Mouse (Mus musculus) heart, embryonic 10.5 days (tissue): Measurements from ENCODE around the gene Krtap20-2. TPM values are rescaled to one million over a fixed set of nuclear protein-coding genes. Genes with fewer than 3 reads are reported as not detected.
"Not testable (repeated sequence)": the region's sequence is repeated elsewhere in the genome, so short reads cannot be mapped to it uniquely, and the experiment has no call there.

Experiments used
- DNase-seq: peaks from one replicate; pipeline ENCODE4 v3.0.0-alpha.2; 2017; ENCODE audit warnings: low spot score
- H3K27ac ChIP-seq: fragments of 300-500 bp; sonication (generic); 2 replicates; pipeline ENCODE4 v1.5.1; 2016; ENCODE audit warnings: mild to moderate bottlenecking
- H3K27me3 ChIP-seq: fragments of 300-500 bp; sonication (generic); 2 replicates; pipeline ENCODE4 v1.6.1; 2016; ENCODE audit warnings: mild to moderate bottlenecking; ENCODE audit not compliant: poor library complexity, insufficient read depth, severe bottlenecking
- H3K36me3 ChIP-seq: fragments of 300-500 bp; sonication (generic); 2 replicates; pipeline ENCODE4 v1.6.1; 2016; ENCODE audit warnings: mild to moderate bottlenecking, moderate library complexity
- H3K4me1 ChIP-seq: fragments of 300-500 bp; sonication (generic); 2 replicates; pipeline ENCODE4 v1.6.1; 2016; ENCODE audit warnings: mild to moderate bottlenecking
- H3K4me3 ChIP-seq: fragments of 300-500 bp; sonication (generic); 2 replicates; pipeline ENCODE4 v1.5.1; 2016; ENCODE audit warnings: mild to moderate bottlenecking, moderate library complexity
- H3K9me3 ChIP-seq: fragments of 300-500 bp; sonication (generic); 2 replicates; pipeline ENCODE4 v1.6.1; 2016; ENCODE audit warnings: mild to moderate bottlenecking, moderate library complexity
- WGBS: fragments of 180-500 bp; shearing (Covaris S2); methylation state at CpG from one replicate; pipeline ENCODE4 v1.1.7; 2016; 5-methylcytosine and 5-hydroxymethylcytosine counted together
- polyA plus RNA-seq: library from polyadenylated mRNA; unstranded; fragments of >200 nt; fragmentation: Nextera tagmentation; extraction: Ambion mirVana; gene quantifications from 2 replicates; pipeline ENCODE4 v1.2.1, GENCODE M21; 2016

Krtap20-2 gene
- not detected in 2 replicates for polyA plus RNA-seq

GRCm38 (mm10) chr16:89205561-89205960 lies at the start of gene Krtap20-2:
Gene Krtap20-2 (plus strand): TSS chr16:89205861.
- Histone ChIP-seq H3K4me1 (no peaks in the 10 kb centered on the region), H3K27ac (no peak within 1 kb of the TSS), H3K27me3 (no peaks in the 10 kb centered on the region), H3K4me3 (no peak within 1 kb of the TSS), H3K9me3 (0 out of 2 replicates have a peak, but pooled peaks cover 2% of the 10 kb centered on the region), H3K36me3 (no peaks in the 10 kb centered on the region)
- DNase-seq = no peak
- whole genome bisulfite sequencing = 64% methylated on average over 1 of the region's 1 CpGs

GRCm38 (mm10) chr16:89157652-89158051 lies 48.0 kb upstream of the Krtap20-2 start, which contains the start of gene Gm9789:
Gene Gm9789 (plus strand): TSS chr16:89157952.
- no peaks in the 10 kb centered on the region for H3K4me1 ChIP-seq
- H3K27ac ChIP-seq = no peak within 1 kb of the TSS
- 81% methylated on average over 4 of the region's 4 CpGs for WGBS
- no peak for DNase-seq
- H3K4me3 ChIP-seq = no peak within 1 kb of the TSS
- no peaks in the 10 kb centered on the region for H3K36me3 ChIP-seq
- H3K9me3 ChIP-seq = 0 out of 2 replicates have a peak, but pooled peaks cover 6% of the 10 kb centered on the region
- no peaks in the 10 kb centered on the region for H3K27me3 ChIP-seq

DNA sequence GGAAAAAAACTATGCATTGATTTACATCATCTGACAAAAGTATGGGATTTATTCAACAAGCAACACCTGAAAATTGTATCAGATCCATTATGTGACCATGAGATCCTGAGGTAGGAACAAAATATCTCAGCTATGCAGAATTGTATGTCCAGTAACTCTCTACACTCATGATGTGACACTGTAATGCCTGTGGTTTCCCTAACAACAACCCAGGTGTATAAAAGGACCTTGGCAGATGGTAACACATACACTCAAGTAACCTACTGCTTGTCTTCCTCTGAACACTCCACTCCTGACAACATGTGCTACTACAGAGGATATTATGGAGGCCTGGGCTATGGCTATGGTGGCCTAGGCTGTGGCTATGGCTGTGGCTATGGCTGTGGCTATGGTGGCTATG lies 36.5 kb upstream of the Krtap20-2 start, which contains the start of gene Gm7735:
Gene Gm7735, plus strand, starts transcription at position 301 of the 400 bp plus-strand sequence.
- H3K27me3 ChIP-seq, H3K4me1 ChIP-seq, H3K9me3 ChIP-seq, H3K36me3 ChIP-seq, H3K27ac ChIP-seq, DNase-seq, H3K4me3 ChIP-seq: not testable (repeated sequence)

DNA sequence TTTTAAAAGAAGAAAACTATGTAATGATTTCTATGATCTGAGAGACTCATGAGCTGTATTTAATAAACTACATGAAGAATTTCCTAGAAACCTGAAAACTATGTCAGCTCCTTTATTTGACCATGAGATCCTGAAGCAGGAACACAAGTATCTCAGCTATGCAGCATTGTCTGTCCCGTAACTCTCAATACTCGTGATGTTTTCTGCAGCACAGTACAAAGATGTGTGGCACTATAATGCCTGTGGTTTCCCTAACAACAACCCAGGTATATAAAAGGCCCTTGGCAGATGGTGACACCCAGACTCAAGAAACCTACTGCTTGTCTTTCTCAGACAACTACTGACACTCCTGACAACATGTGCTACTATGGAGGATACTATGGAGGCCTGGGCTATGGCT lies 31.2 kb upstream of the Krtap20-2 start, which contains the start of gene 1110057P08Rik:
Gene 1110057P08Rik, plus strand, starts transcription at position 301 of the 400 bp plus-strand sequence.
- H3K4me3 ChIP-seq = no peak within 1 kb of the TSS
- 79% methylated on average over 2 of the region's 2 CpGs for WGBS
- no peaks in the 10 kb centered on the region for H3K4me1 ChIP-seq
- H3K9me3 ChIP-seq = no peaks in the 10 kb centered on the region
- no peak for DNase-seq
- no peaks in the 10 kb centered on the region for H3K36me3 ChIP-seq
- no peaks in the 10 kb centered on the region for H3K27me3 ChIP-seq
- no peak within 1 kb of the TSS for H3K27ac ChIP-seq

DNA sequence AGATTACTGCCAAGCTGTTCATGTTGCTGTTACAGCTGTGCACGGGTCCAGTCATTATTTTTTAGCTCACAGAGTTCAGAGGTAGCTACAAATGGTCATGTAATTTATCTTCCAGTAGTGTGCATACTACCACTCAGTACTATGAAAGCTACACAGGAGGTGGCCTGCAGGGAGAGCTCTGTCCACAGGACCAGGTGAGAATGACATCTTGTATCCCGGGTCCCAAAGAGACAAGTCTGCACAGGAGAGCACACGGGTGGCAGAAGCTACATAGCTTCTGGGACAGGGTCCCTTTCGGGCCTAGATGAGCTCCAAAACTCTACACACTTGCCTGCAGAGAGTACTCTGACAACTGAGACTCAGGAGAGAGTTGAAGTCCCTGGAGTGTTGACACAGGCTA lies 17.0 kb upstream of the Krtap20-2 start:
- H3K4me1 ChIP-seq = no peaks in the 10 kb centered on the region
- H3K4me3 ChIP-seq = no peak overlapping the region
- no peaks in the 10 kb centered on the region for H3K36me3 ChIP-seq
- H3K9me3 ChIP-seq = no peaks in the 10 kb centered on the region
- H3K27me3 ChIP-seq = no peaks in the 10 kb centered on the region
- 80% methylated on average over 4 of the region's 4 CpGs for WGBS
- H3K27ac ChIP-seq = no peak overlapping the region
- no peak for DNase-seq

Other genes with a start within 250 kb of the Krtap20-2 start
- gene Krtap16-3, start 243.0 kb upstream of the Krtap20-2 start, polyA plus RNA-seq = not detected in 2 replicates
- not detected in 2 replicates for gene Krtap22-2, start 195.1 kb upstream of the Krtap20-2 start, polyA plus RNA-seq
- gene Gm10229, start 190.6 kb upstream of the Krtap20-2 start, polyA plus RNA-seq = not detected in 2 replicates
- gene Krtap6-1, start 174.2 kb upstream of the Krtap20-2 start, polyA plus RNA-seq = not detected in 2 replicates
- not detected in 2 replicates for gene Gm10228, start 164.4 kb upstream of the Krtap20-2 start, polyA plus RNA-seq
- gene Krtap6-5, start 158.0 kb upstream of the Krtap20-2 start, polyA plus RNA-seq = not detected in 2 replicates
- gene 1110025L11Rik, start 141.9 kb upstream of the Krtap20-2 start, polyA plus RNA-seq = not detected in 2 replicates
- gene Krtap6-3, start 121.8 kb upstream of the Krtap20-2 start, polyA plus RNA-seq = not detected in 2 replicates
- gene Gm6358, start 65.0 kb upstream of the Krtap20-2 start, polyA plus RNA-seq = not detected in 2 replicates
- gene Gm10061, start 54.8 kb upstream of the Krtap20-2 start, polyA plus RNA-seq = not detected in 2 replicates
- not detected in 2 replicates for gene Gm9789, start 47.9 kb upstream of the Krtap20-2 start, polyA plus RNA-seq
- gene Gm7735, start 36.4 kb upstream of the Krtap20-2 start, polyA plus RNA-seq = not detected in 2 replicates
- gene 1110057P08Rik, start 31.1 kb upstream of the Krtap20-2 start, polyA plus RNA-seq = not detected in 2 replicates
- not detected in 2 replicates for gene Krtap21-1, start 198.0 kb downstream of the Krtap20-2 start, polyA plus RNA-seq
- gene Krtap6-2, start 214.2 kb downstream of the Krtap20-2 start, polyA plus RNA-seq = not detected in 2 replicates